Mouse (Mus musculus) brain, embryonic 14.5 days (tissue): ENCODE measurements around the gene Mlf1.

ENCODE experiments used
- CTCF ChIP-seq: fragments of 200-500 bp; IDR thresholded peaks from 2 replicates; pipeline ENCODE4 v1.5.1; 2012; ENCODE audit warnings: inconsistent platforms, mild to moderate bottlenecking, moderate library complexity, borderline replicate concordance; ENCODE audit not compliant: insufficient read depth, insufficient read length; ENCODE audit errors: extremely low read depth
- POLR2A ChIP-seq: fragments of 200-500 bp; IDR thresholded peaks from 2 replicates; pipeline ENCODE4 v1.6.1; 2012; ENCODE audit warnings: mild to moderate bottlenecking, inconsistent platforms, borderline replicate concordance; ENCODE audit not compliant: poor library complexity, insufficient read depth, insufficient read length, severe bottlenecking; ENCODE audit errors: extremely low read depth

DNA sequence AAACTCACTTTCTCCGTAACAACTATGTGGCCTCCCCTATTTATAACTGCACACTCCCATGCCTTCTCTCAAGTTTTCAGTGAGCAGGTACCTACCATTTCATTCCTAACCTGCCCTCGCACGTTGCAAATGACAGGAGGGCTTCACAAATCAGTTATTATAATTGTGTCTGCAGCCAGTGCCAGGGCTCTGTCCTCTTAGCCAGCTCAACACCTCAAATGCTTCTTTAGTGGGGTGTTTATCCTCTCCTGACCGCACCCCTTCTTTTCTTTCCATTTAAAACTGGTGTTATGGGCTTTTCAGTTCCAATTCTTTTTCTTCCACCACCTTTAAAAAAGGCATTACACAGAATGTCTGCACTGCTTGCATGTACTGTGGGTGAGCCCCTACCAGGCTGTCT, 1.7 kb upstream of the Mlf1 start:
- TF ChIP-seq CTCF = no peak
- TF ChIP-seq POLR2A = no peak
